Mouse (Mus musculus): ENCODE measurements around the gene Iqch.

Gene Iqch

DNA sequence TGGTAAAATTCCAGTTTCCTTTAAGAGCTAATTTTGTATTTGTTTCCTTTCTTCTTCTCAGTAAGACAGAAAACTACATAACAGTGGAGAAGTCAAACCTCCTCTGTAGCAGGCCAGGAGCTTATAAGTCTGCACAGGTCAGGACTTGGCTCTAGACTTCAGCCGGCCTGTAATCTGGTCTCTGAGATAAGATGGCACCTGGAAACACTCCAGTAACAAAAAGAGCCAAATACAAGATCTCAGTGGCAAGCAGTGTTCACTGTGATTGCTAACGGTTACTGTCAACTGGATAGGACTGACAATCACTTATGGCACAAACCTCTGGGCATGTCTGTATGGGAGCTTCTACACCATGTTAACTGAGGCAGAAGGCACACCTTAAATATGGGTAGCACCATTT lies 229.0 kb downstream of the Iqch start:
- DNase-seq (ENCODE audit: low spot score) = no peak

DNA sequence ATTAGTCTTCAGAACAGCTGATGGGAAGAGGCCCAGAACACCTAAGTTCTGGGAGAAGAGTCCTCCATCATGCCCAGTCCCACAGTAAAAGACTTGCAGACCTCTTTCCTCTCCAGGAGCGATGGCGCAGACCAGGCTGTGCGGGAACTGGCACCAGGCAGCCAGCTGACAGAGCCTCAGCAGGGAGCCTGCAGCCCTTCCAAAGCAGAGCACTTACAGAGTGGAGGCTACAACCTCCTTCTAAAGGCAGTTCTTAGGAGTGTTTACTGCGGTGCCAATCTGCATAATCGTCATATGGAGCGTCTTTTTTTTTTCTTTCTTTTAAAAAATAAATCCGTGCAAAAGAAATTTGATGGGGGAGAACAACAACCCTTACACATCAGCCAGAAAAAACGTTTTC lies 229.8 kb downstream of the Iqch start:
- no peak for DNase-seq (ENCODE audit: low spot score)
